Mouse (Mus musculus): Measurements from ENCODE around the gene Kif9. TPM values are rescaled to one million over a fixed set of nuclear protein-coding genes. Genes with fewer than 3 reads are reported as not detected.

Gene Kif9
- polyA plus RNA-seq (2012; rRNA removed): 2.2 and 2.3 TPM in 2 replicates

- DNase-seq: peak; percentile 98 to 99
- Histone ChIP-seq H3K27me3 (ENCODE audit: control insufficient read depth, insufficient read depth, low read length) (no peaks in the 10 kb centered on the region), H3K27ac (ENCODE audit: insufficient read depth, low read length) (peak within 1 kb of the TSS; percentile 89), H3K4me3 (replicated peaks; ENCODE audit: insufficient read depth, low read depth, low read length) (peak within 1 kb of the TSS; percentile 89), H3K4me1 (ENCODE audit: control insufficient read depth, insufficient read depth, low read length) (peaks cover 4% of the 10 kb centered on the region; the same call in 1 of the 2 replicates)
- WGBS: under 1% methylated on average over 53 of the region's 53 CpGs
- TF ChIP-seq CTCF (IDR thresholded peaks at IDR 0.05; ENCODE audit: borderline replicate concordance, insufficient read depth, low read depth, low read length) (no peak), POLR2A (IDR thresholded peaks at IDR 0.05; ENCODE audit: borderline replicate concordance, insufficient read depth, low read length) (peak; percentile 92)
Observed at GRCm38 (mm10) chr9:110476124-110477091, at the start of gene Kif9, which contains the start of gene Klhl18. Gene Kif9 (plus strand): TSS chr9:110476958. Gene Klhl18 (minus strand): TSS chr9:110476694.

DNA sequence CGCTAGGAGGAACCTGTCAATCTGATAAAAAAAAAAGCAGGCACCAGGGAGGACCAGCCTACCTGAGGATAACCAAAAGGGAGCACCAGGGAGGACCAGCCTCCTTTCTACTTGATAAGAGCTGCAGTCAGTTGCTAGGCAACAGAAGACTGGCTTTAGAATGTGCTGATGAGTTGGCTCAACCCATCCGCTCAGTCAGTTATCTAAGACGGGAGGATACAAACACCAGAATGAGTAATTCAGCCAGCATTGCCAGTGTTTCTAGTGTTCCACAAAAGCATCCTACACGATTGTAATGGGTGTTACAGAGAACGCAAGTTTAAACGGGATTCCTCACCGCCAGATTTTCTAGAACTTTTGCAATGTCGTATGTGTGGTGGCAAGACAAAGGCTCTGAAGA, 45.5 kb upstream of the Kif9 start:
- 64% methylated on average over 8 of the region's 8 CpGs for WGBS
- no peaks in the 10 kb centered on the region for H3K27me3 ChIP-seq (ENCODE audit: control insufficient read depth, insufficient read depth, low read length)
- no peak overlapping the region for H3K27ac ChIP-seq (ENCODE audit: insufficient read depth, low read length)
- H3K4me3 ChIP-seq (replicated peaks; ENCODE audit: insufficient read depth, low read depth, low read length): no peak overlapping the region
- no peak for DNase-seq
- H3K4me1 ChIP-seq (ENCODE audit: control insufficient read depth, insufficient read depth, low read length): no peaks in the 10 kb centered on the region
- TF ChIP-seq CTCF (IDR thresholded peaks at IDR 0.05; ENCODE audit: borderline replicate concordance, insufficient read depth, low read depth, low read length) (no peak), POLR2A (IDR thresholded peaks at IDR 0.05; ENCODE audit: borderline replicate concordance, insufficient read depth, low read length) (no peak)

GRCm38 (mm10) chr9:110433045-110433444, 43.7 kb upstream of the Kif9 start:
- H3K27me3 ChIP-seq (ENCODE audit: control insufficient read depth, insufficient read depth, low read length): no peaks in the 10 kb centered on the region
- H3K4me1 ChIP-seq (ENCODE audit: control insufficient read depth, insufficient read depth, low read length): no peaks in the 10 kb centered on the region
- H3K27ac ChIP-seq (ENCODE audit: insufficient read depth, low read length): no peak overlapping the region
- 96% methylated on average over 2 of the region's 2 CpGs for WGBS
- H3K4me3 ChIP-seq (replicated peaks; ENCODE audit: insufficient read depth, low read depth, low read length): no peak overlapping the region
- TF ChIP-seq CTCF (IDR thresholded peaks at IDR 0.05; ENCODE audit: borderline replicate concordance, insufficient read depth, low read depth, low read length) (no peak), POLR2A (IDR thresholded peaks at IDR 0.05; ENCODE audit: borderline replicate concordance, insufficient read depth, low read length) (no peak)
- DNase-seq: no peak

GRCm38 (mm10) chr9:110436041-110436440, 40.7 kb upstream of the Kif9 start:
- H3K27me3 ChIP-seq (ENCODE audit: control insufficient read depth, insufficient read depth, low read length): no peaks in the 10 kb centered on the region
- DNase-seq: no peak
- 90% methylated on average over 11 of the region's 11 CpGs for WGBS
- no peak overlapping the region for H3K4me3 ChIP-seq (replicated peaks; ENCODE audit: insufficient read depth, low read depth, low read length)
- TF ChIP-seq POLR2A (IDR thresholded peaks at IDR 0.05; ENCODE audit: borderline replicate concordance, insufficient read depth, low read length) (no peak), CTCF (IDR thresholded peaks at IDR 0.05; ENCODE audit: borderline replicate concordance, insufficient read depth, low read depth, low read length) (no peak)
- no peaks in the 10 kb centered on the region; the same call in 1 of the 2 replicates for H3K4me1 ChIP-seq (ENCODE audit: control insufficient read depth, insufficient read depth, low read length)
- H3K27ac ChIP-seq (ENCODE audit: insufficient read depth, low read length): no peak overlapping the region

DNA sequence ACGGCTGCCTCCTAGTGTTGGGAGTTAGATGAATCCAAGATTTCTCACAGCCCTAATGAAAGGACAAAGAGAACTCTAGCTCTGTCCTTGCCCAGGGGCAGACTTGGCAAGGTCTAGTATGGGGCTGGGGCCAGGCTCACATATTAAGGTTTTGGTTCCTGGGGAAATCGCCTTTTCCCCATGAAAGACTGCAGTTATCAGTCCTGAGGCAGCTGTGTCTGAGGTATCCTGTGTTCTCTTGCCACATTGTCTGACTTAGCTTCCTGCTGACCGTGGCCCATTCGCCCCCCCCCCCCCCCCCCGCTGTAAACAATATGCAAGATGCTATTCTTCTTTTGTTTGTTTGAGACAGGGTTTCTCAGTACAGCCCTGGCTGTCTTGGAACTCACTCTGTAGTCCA, 36.7 kb upstream of the Kif9 start:
- 60% methylated on average over 5 of the region's 5 CpGs for WGBS
- TF ChIP-seq POLR2A (IDR thresholded peaks at IDR 0.05; ENCODE audit: borderline replicate concordance, insufficient read depth, low read length) (no peak), CTCF (IDR thresholded peaks at IDR 0.05; ENCODE audit: borderline replicate concordance, insufficient read depth, low read depth, low read length) (no peak)

DNA sequence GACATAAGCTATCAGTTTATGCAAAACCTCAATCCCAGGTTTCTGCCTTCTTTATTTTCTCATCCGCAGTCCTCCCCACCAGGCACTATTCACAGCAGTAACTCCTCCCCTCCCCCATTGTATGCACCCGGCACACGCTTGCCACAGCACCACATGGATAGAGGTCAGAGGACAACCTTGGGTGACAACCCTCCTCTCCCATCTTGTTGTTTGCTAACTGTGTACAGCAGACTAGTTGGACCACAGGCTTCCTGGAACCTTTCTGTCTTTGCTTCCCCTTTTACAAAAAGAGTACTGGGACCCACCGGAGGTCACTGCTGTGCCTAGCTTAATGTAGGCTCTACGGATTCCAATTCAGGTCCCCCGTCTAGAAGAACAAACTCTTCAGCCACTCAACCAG, 36.2 kb upstream of the Kif9 start:
- Histone ChIP-seq H3K4me3 (replicated peaks; ENCODE audit: insufficient read depth, low read depth, low read length) (no peak overlapping the region), H3K27me3 (ENCODE audit: control insufficient read depth, insufficient read depth, low read length) (no peaks in the 10 kb centered on the region), H3K4me1 (ENCODE audit: control insufficient read depth, insufficient read depth, low read length) (no peaks in the 10 kb centered on the region; the same call in 1 of the 2 replicates), H3K27ac (ENCODE audit: insufficient read depth, low read length) (no peak overlapping the region)
- TF ChIP-seq POLR2A (IDR thresholded peaks at IDR 0.05; ENCODE audit: borderline replicate concordance, insufficient read depth, low read length) (no peak), CTCF (IDR thresholded peaks at IDR 0.05; ENCODE audit: borderline replicate concordance, insufficient read depth, low read depth, low read length) (no peak)
- 91% methylated on average over 6 of the region's 6 CpGs for WGBS
- DNase-seq: no peak

More for the DNA sequence above, 36.7 kb upstream of the Kif9 start:
- H3K4me3 ChIP-seq (replicated peaks; ENCODE audit: insufficient read depth, low read depth, low read length): no peak overlapping the region
- no peaks in the 10 kb centered on the region for H3K27me3 ChIP-seq (ENCODE audit: control insufficient read depth, insufficient read depth, low read length)
- no peak overlapping the region for H3K27ac ChIP-seq (ENCODE audit: insufficient read depth, low read length)
- no peaks in the 10 kb centered on the region; the same call in 1 of the 2 replicates for H3K4me1 ChIP-seq (ENCODE audit: control insufficient read depth, insufficient read depth, low read length)
- DNase-seq: no peak

- 80% methylated on average over 15 of the region's 15 CpGs for WGBS
- no peak for TF ChIP-seq CTCF (IDR thresholded peaks at IDR 0.05; ENCODE audit: borderline replicate concordance, insufficient read depth, low read depth, low read length)
- TF ChIP-seq POLR2A (IDR thresholded peaks at IDR 0.05; ENCODE audit: borderline replicate concordance, insufficient read depth, low read length): no peak
- DNase-seq: no peak
- Histone ChIP-seq H3K4me3 (replicated peaks; ENCODE audit: insufficient read depth, low read depth, low read length) (no peak overlapping the region), H3K27ac (ENCODE audit: insufficient read depth, low read length) (no peak overlapping the region), H3K4me1 (ENCODE audit: control insufficient read depth, insufficient read depth, low read length) (peaks cover 3% of the 10 kb centered on the region), H3K27me3 (ENCODE audit: control insufficient read depth, insufficient read depth, low read length) (no peaks in the 10 kb centered on the region)
Observed at GRCm38 (mm10) chr9:110448356-110448755, 28.4 kb upstream of the Kif9 start.
